Mouse (Mus musculus): ENCODE data around the gene Aamp. TPM values are rescaled to one million over a fixed set of nuclear protein-coding genes. Genes with fewer than 3 reads are reported as not detected.
A peak's percentile ranks its signal among the peaks of the same experiment; 100 is the strongest.

The Aamp gene
- total and polyA plus RNA-seq, 3 experiments, result 89.3 to 116 (median 100) TPM

GRCm38 (mm10) chr1:74238136-74238535, 46.4 kb downstream of the Aamp start:
- Histone ChIP-seq H3K4me1 (ENCODE audit: control insufficient read depth, insufficient read depth, low read length) (peaks cover 16% of the 10 kb centered on the region), H3K27ac (peak overlapping the region; percentile 97), H3K4me3 (peak overlapping the region; percentile 86), H3K9ac (ENCODE audit: low read depth, low read length) (peak overlapping the region; percentile 43; the same call in 1 of the 2 replicates), H3K27me3 (ENCODE audit: control insufficient read depth, insufficient read depth, low read length) (no peaks in the 10 kb centered on the region), H3K79me2 (replicated peaks; ENCODE audit: control insufficient read depth, insufficient read depth, low read length) (peaks cover 6% of the 10 kb centered on the region), H3K36me3 (ENCODE audit: control insufficient read depth, insufficient read depth, low read length) (peaks cover 36% of the 10 kb centered on the region)
- no peak for DNase-seq
- 30% methylated on average over 1 of the region's 1 CpGs for WGBS
- TF ChIP-seq POLR2A (IDR thresholded peaks at IDR 0.05; ENCODE audit: insufficient read depth, low read depth, low read length) (no peak), EP300 (IDR thresholded peaks at IDR 0.05; ENCODE audit: insufficient read depth, low read depth, low read length) (no peak), CTCF (IDR thresholded peaks at IDR 0.05) (no peak)
- intact Hi-C loops (cut with DNase I), result no loop called here

DNA sequence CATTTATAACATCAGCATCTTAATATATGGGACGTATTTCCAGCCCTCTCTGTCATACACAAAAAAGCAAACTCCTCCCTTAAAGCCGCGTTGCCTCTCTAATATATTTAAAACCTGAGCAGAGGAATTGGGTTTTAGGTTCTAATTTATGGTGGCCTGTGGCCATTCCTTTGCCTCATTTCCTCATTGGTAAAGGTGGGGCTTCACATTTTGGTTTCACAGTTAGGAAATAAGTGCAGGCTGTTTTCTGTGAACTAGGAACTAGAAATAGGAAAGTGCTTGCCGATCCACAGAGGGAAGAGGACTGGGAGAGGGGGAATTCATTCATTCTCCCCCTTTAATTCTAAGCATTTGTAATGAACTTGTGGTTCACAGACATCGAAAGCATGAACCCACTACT, 46.9 kb downstream of the Aamp start:
- Histone ChIP-seq H3K36me3 (ENCODE audit: control insufficient read depth, insufficient read depth, low read length) (peaks cover 36% of the 10 kb centered on the region), H3K27ac (peak overlapping the region; percentile 97), H3K79me2 (replicated peaks; ENCODE audit: control insufficient read depth, insufficient read depth, low read length) (peaks cover 6% of the 10 kb centered on the region), H3K4me3 (peak overlapping the region; percentile 86), H3K9ac (ENCODE audit: low read depth, low read length) (peak overlapping the region; percentile 43; the same call in 1 of the 2 replicates), H3K4me1 (ENCODE audit: control insufficient read depth, insufficient read depth, low read length) (peaks cover 16% of the 10 kb centered on the region), H3K27me3 (ENCODE audit: control insufficient read depth, insufficient read depth, low read length) (no peaks in the 10 kb centered on the region)
- intact Hi-C loops (cut with DNase I), result loop anchor here (2.0 kb wide), 2 partner anchors 13 to 155 kb away; no protein-coding TSS in a partner anchor
- 4% methylated on average over 5 of the region's 5 CpGs for WGBS
- TF ChIP-seq POLR2A (IDR thresholded peaks at IDR 0.05; ENCODE audit: insufficient read depth, low read depth, low read length) (no peak), EP300 (IDR thresholded peaks at IDR 0.05; ENCODE audit: insufficient read depth, low read depth, low read length) (no peak), CTCF (IDR thresholded peaks at IDR 0.05) (no peak)
- DNase-seq, result no peak

DNA sequence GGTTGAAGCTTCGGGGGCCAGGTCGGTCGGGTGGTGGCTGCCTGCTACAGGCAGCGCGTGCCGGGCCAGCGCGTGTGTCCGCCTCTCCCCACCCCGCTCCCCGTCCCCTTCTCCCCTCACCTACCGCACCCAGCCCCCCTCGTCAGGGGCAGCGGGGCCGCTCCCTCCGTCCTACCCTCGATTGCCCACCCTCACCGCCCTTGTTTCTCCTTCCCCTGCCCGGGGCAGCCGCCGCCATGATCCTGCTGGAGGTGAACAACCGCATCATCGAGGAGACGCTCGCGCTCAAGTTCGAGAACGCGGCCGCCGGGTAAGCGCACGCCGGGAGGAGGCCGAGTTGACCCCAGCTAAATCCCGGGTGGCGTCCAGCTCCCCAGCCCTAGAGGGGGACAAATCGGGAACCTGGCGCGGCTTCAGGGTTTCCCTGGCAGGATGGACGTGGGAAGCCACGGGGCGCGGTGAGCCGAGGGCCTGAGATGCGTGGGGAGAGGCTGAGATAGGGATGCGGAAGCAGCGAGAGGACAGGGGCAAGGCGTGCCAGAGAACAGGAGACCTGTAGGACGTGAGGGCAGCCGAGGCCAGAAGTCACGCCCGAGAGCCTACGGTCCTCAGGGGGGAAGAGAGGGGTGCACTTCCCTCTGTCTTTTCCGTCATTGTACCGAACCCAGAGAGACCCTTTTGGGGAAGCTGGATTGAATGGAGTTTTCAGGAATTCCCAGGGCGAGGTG, 47.8 kb downstream of the Aamp start:
- TF ChIP-seq CTCF (IDR thresholded peaks at IDR 0.05) (no peak), POLR2A (IDR thresholded peaks at IDR 0.05; ENCODE audit: insufficient read depth, low read depth, low read length) (0 out of 2 replicates have a peak, but pooled peaks have one; percentile 26)
- Histone ChIP-seq H3K79me2 (replicated peaks; ENCODE audit: control insufficient read depth, insufficient read depth, low read length) (peaks cover 6% of the 10 kb centered on the region), H3K4me1 (ENCODE audit: control insufficient read depth, insufficient read depth, low read length) (peaks cover 14% of the 10 kb centered on the region), H3K4me3 (peak overlapping the region; percentile 86), H3K27ac (peak overlapping the region; percentile 97), H3K9ac (ENCODE audit: low read depth, low read length) (peak overlapping the region; percentile 96), H3K36me3 (ENCODE audit: control insufficient read depth, insufficient read depth, low read length) (peaks cover 32% of the 10 kb centered on the region), H3K27me3 (ENCODE audit: control insufficient read depth, insufficient read depth, low read length) (no peaks in the 10 kb centered on the region)
- intact Hi-C loops (cut with DNase I), result loop anchor here (1.0 to 2.0 kb wide), 3 partner anchors 14 to 156 kb away; partner anchors contain the start of genes Aamp and Pnkd
- under 1% methylated on average over 46 of the region's 57 CpGs for WGBS
- peak; percentile 69 for DNase-seq

- intact Hi-C loops (cut with DNase I), result loop anchor here (1.0 to 2.0 kb wide), 3 partner anchors 15 to 157 kb away; partner anchors contain the start of genes Aamp and Pnkd
- peak within 1 kb of the TSS; percentile 96 for H3K9ac ChIP-seq (ENCODE audit: low read depth, low read length)
- peak; percentile 99 to 100 for DNase-seq
- H3K79me2 ChIP-seq (replicated peaks; ENCODE audit: control insufficient read depth, insufficient read depth, low read length), result peaks cover 5% of the 10 kb centered on the region
- TF ChIP-seq EP300 (IDR thresholded peaks at IDR 0.05; ENCODE audit: insufficient read depth, low read depth, low read length), result peak; percentile 82; the same call in 1 of the 2 replicates
- no peak for TF ChIP-seq CTCF (IDR thresholded peaks at IDR 0.05)
- TF ChIP-seq POLR2A (IDR thresholded peaks at IDR 0.05; ENCODE audit: insufficient read depth, low read depth, low read length), result peak; percentile 99
- 3% methylated on average over 47 of the region's 55 CpGs for WGBS
- peak within 1 kb of the TSS; percentile 86 for H3K4me3 ChIP-seq
- no peaks in the 10 kb centered on the region for H3K27me3 ChIP-seq (ENCODE audit: control insufficient read depth, insufficient read depth, low read length)
- peak within 1 kb of the TSS; percentile 97 for H3K27ac ChIP-seq
- peaks cover 28% of the 10 kb centered on the region for H3K36me3 ChIP-seq (ENCODE audit: control insufficient read depth, insufficient read depth, low read length)
- peaks cover 12% of the 10 kb centered on the region for H3K4me1 ChIP-seq (ENCODE audit: control insufficient read depth, insufficient read depth, low read length)
These were observed 48.5 kb downstream of the Aamp start, which contains the start of gene Arpc2 for GRCm38 (mm10) chr1:74235938-74236589. Arpc2 (plus strand) TSS chr1:74236084.

GRCm38 (mm10) chr1:74230992-74231391, 53.5 kb downstream of the Aamp start:
- no peaks in the 10 kb centered on the region for H3K36me3 ChIP-seq (ENCODE audit: control insufficient read depth, insufficient read depth, low read length)
- DNase-seq, result no peak
- WGBS, result 83% methylated on average over 1 of the region's 1 CpGs
- H3K27me3 ChIP-seq (ENCODE audit: control insufficient read depth, insufficient read depth, low read length), result no peaks in the 10 kb centered on the region
- no peaks in the 10 kb centered on the region for H3K79me2 ChIP-seq (replicated peaks; ENCODE audit: control insufficient read depth, insufficient read depth, low read length)
- no peak for TF ChIP-seq CTCF (IDR thresholded peaks at IDR 0.05)
- H3K4me1 ChIP-seq (ENCODE audit: control insufficient read depth, insufficient read depth, low read length), result peaks cover 3% of the 10 kb centered on the region
- H3K4me3 ChIP-seq, result no peak overlapping the region
- H3K27ac ChIP-seq, result no peak overlapping the region
- intact Hi-C loops (cut with DNase I), result no loop called here
- H3K9ac ChIP-seq (ENCODE audit: low read depth, low read length), result no peak overlapping the region

DNA sequence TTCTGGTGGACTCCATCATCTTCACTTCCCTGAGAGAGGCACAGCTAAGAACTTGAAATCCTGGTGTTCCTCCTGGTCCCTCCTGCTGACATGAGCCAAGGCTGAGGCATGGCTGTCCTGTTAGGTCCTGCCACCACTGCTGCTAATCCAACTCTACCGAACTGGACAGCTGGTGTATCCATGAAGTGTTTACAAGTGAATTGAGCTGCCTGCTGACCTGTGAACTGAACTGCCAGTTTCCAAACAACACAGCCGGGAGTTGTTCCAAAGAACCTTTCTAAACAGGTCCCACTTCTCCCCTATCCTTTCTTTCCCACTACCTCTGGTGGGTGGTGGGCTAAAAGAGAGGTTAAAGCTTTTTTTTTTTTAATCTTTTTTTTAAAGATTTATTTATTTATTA, 54.6 kb downstream of the Aamp start:
- 82% methylated on average over 2 of the region's 2 CpGs for WGBS
- intact Hi-C loops (cut with DNase I), result loop anchor here (5.0 kb wide), 1 partner anchor 132 kb away; the partner anchor contains the start of gene Catip
- H3K27me3 ChIP-seq (ENCODE audit: control insufficient read depth, insufficient read depth, low read length), result no peaks in the 10 kb centered on the region
- no peak overlapping the region for H3K27ac ChIP-seq
- DNase-seq, result no peak
- H3K4me1 ChIP-seq (ENCODE audit: control insufficient read depth, insufficient read depth, low read length), result peaks cover 3% of the 10 kb centered on the region
- H3K36me3 ChIP-seq (ENCODE audit: control insufficient read depth, insufficient read depth, low read length), result no peaks in the 10 kb centered on the region
- TF ChIP-seq EP300 (IDR thresholded peaks at IDR 0.05; ENCODE audit: insufficient read depth, low read depth, low read length), result no peak
- no peak for TF ChIP-seq CTCF (IDR thresholded peaks at IDR 0.05)
- no peak for TF ChIP-seq POLR2A (IDR thresholded peaks at IDR 0.05; ENCODE audit: insufficient read depth, low read depth, low read length)
- no peak overlapping the region for H3K4me3 ChIP-seq
- H3K79me2 ChIP-seq (replicated peaks; ENCODE audit: control insufficient read depth, insufficient read depth, low read length), result no peaks in the 10 kb centered on the region
- H3K9ac ChIP-seq (ENCODE audit: low read depth, low read length), result no peak overlapping the region

Other genes starting within 250 kb of the Aamp start
- 100 to 1,000 TPM; 629 to 748 TPM for gene Tns1, start 160.3 kb downstream of the Aamp start, total RNA-seq (2021)
- 329 and 365 TPM in 2 replicates for gene Tns1, start 160.3 kb downstream of the Aamp start, polyA plus RNA-seq (2012; rRNA removed)
- 1 to 10 TPM; 1.1 to 1.2 TPM for gene Rufy4, start 159.2 kb downstream of the Aamp start, total RNA-seq (2021)
- 0.59 and 1.0 TPM in 2 replicates for gene Rufy4, start 159.2 kb downstream of the Aamp start, polyA plus RNA-seq (2012; rRNA removed)
- gene Cxcr2, start 130.7 kb downstream of the Aamp start, total RNA-seq (2021), result under 1 TPM; 0.14 to 0.52 TPM
- gene Cxcr2, start 130.7 kb downstream of the Aamp start, polyA plus RNA-seq (2012; rRNA removed), result 0.82 and 1.3 TPM in 2 replicates
- not detected for gene Cxcr1, start 90.1 kb downstream of the Aamp start, total RNA-seq (2021)
- gene Cxcr1, start 90.1 kb downstream of the Aamp start, polyA plus RNA-seq (2012; rRNA removed), result not detected in 2 replicates
- 100 to 1,000 TPM; 130 to 132 TPM for gene Arpc2, start 48.7 kb downstream of the Aamp start, total RNA-seq (2021)
- gene Arpc2, start 48.7 kb downstream of the Aamp start, polyA plus RNA-seq (2012; rRNA removed), result 85.5 and 111 TPM in 2 replicates
- not detected for gene Gpbar1, start 6.2 kb downstream of the Aamp start, total RNA-seq (2021)
- 0.14 and 0.15 TPM in 2 replicates for gene Gpbar1, start 6.2 kb downstream of the Aamp start, polyA plus RNA-seq (2012; rRNA removed)
- 100 to 1,000 TPM; 126 to 140 TPM for gene Pnkd, start 192 bp upstream of the Aamp start, total RNA-seq (2021)
- 104 and 113 TPM in 2 replicates for gene Pnkd, start 192 bp upstream of the Aamp start, polyA plus RNA-seq (2012; rRNA removed)
- 10 to 100 TPM; 41.3 to 48.1 TPM for gene Tmbim1, start 20.9 kb upstream of the Aamp start, total RNA-seq (2021)
- gene Tmbim1, start 20.9 kb upstream of the Aamp start, polyA plus RNA-seq (2012; rRNA removed), result 97.1 and 148 TPM in 2 replicates
- under 1 TPM; 0.29 to 0.34 TPM for gene Catip, start 77.4 kb upstream of the Aamp start, total RNA-seq (2021)
- 1.1 and 2.3 TPM in 2 replicates for gene Catip, start 77.4 kb upstream of the Aamp start, polyA plus RNA-seq (2012; rRNA removed)
- 1 to 10 TPM; 5.2 to 5.8 TPM for gene Slc11a1, start 90.5 kb upstream of the Aamp start, total RNA-seq (2021)
- 12.3 and 13.0 TPM in 2 replicates for gene Slc11a1, start 90.5 kb upstream of the Aamp start, polyA plus RNA-seq (2012; rRNA removed)
- gene Ctdsp1, start 106.8 kb upstream of the Aamp start, total RNA-seq (2021), result 100 to 1,000 TPM; 122 to 137 TPM
- 122 and 127 TPM in 2 replicates for gene Ctdsp1, start 106.8 kb upstream of the Aamp start, polyA plus RNA-seq (2012; rRNA removed)
- gene Vil1, start 124.6 kb upstream of the Aamp start, total RNA-seq (2021), result under 1 TPM; 0.80 to 0.97 TPM
- 0.27 and 0.29 TPM in 2 replicates for gene Vil1, start 124.6 kb upstream of the Aamp start, polyA plus RNA-seq (2012; rRNA removed)
- gene Cnot9, start 221.3 kb upstream of the Aamp start, total RNA-seq (2021), result 10 to 100 TPM; 11.8 to 12.6 TPM
- 10.0 and 18.3 TPM in 2 replicates for gene Cnot9, start 221.3 kb upstream of the Aamp start, polyA plus RNA-seq (2012; rRNA removed)